Mouse (Mus musculus): Measurements from ENCODE around the gene Egfl8.

DNA sequence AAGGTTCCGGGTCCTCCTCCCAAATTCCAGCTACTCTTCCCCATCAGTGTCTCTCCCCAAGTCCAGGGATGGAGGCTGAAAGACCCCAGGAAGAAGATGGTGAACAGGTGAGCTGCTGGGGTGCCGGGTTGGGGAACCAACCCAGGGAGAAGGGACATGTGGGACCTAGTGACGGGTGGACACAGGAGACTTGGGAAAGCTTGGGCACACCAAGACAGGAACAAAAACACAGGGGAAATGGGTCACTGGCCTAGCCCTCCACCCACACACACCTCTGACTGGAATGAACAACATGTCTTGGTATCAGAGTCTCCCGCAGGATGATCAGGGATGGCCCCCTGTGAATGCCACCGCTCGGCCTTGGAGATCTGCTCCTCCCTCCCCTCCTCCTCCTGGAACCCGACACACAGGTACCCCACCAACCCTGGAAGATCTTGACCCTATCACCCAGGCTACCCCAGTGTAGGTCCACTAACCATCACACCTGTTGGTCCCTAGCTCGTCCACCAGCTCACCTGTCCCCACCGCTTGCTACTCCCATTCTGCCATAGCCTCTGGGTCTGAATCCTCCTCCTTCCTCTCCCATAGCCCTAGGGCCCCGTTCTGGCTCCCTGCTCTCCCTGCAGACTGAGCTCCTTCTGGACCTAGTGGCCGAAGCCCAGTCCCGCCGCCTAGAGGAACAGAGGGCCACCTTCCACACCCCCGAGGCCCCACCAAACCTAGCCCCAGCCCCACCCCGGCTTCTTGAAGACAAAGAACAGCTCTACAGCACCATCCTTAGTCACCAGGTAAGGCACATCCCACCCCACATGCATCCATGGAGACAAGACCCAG lies 25.4 kb downstream of the Egfl8 start:
- TF ChIP-seq USF1 (IDR thresholded peaks at IDR 0.05; ENCODE audit: low read depth) (no peak), POLR2A (IDR thresholded peaks at IDR 0.05; ENCODE audit: insufficient read length, low read depth) (no peak), TCF12 (IDR thresholded peaks at IDR 0.05; ENCODE audit: insufficient read depth, poor library complexity, severe bottlenecking) (no peak), MYOG (IDR thresholded peaks at IDR 0.05; ENCODE audit: control insufficient read depth in 1 of 3, insufficient read depth in 1 of 3, insufficient read length in 2 of 3, low read depth in 2 of 3) (no peak), TCF3 (IDR thresholded peaks at IDR 0.05; ENCODE audit: insufficient read length, low read depth) (no peak), E2F4 (IDR thresholded peaks at IDR 0.05; ENCODE audit: insufficient read depth) (no peak), POLR2AphosphoS2 (IDR thresholded peaks at IDR 0.05; ENCODE audit: insufficient read length, low read depth) (no peak), MYOD1 (IDR thresholded peaks at IDR 0.05; ENCODE audit: control insufficient read depth in 1 of 3, insufficient read length in 2 of 3, low read depth in 2 of 3) (no peak), CEBPB (IDR thresholded peaks at IDR 0.05; ENCODE audit: insufficient read depth, poor library complexity, severe bottlenecking) (no peak), SRF (IDR thresholded peaks at IDR 0.05; ENCODE audit: control insufficient read depth, insufficient read length, low read depth) (no peak), MAX (IDR thresholded peaks at IDR 0.05; ENCODE audit: low read depth) (no peak), REST (IDR thresholded peaks at IDR 0.05; ENCODE audit: insufficient read depth, insufficient read length) (no peak)

Measured in myocyte (in vitro differentiated cells).